Mouse (Mus musculus): ENCODE data around the gene Bmp3.

Bmp3 gene

DNA sequence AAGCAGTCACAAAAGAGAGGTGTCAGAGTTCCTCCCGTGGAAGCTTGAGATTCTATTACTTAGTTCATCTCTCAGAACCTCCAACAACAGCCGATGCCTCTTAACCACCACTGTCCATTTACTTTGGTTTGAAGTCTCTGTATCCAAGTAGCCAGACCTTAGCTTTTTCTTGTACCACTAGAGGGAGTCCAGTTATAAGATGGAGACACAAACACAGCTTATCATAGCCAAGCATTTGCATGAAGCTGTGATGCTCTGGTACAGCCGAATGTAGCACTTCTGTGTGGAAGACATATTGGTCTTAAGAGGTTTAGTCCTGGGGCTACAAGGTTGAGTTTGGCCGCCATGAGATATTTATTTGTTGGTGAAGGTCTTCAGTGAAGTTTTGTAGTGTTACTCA lies 48.1 kb downstream of the Bmp3 start:
- DNase-seq (ENCODE audit: low spot score in 2 of 2) = no peak

DNA sequence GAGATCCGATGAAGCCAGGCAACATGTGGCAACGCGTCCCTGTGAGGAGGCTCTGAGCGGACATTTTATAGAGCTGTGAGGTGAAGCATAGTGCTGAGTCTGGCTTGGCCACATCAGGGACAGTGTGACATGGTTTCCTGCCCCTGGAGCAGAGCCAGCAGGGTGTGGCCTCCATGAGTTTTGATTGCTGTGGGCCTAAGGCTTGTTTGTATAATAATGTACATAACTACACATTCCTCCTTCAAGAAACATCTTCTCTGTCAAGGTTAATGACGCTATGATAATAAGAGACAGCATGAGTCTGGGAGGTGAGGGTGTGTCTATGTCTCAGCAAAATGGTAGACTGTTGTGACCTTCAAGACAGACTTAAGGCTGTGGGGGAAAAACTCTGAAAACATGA lies 64.5 kb downstream of the Bmp3 start:
- DNase-seq (ENCODE audit: low spot score in 2 of 2) = no peak

DNA sequence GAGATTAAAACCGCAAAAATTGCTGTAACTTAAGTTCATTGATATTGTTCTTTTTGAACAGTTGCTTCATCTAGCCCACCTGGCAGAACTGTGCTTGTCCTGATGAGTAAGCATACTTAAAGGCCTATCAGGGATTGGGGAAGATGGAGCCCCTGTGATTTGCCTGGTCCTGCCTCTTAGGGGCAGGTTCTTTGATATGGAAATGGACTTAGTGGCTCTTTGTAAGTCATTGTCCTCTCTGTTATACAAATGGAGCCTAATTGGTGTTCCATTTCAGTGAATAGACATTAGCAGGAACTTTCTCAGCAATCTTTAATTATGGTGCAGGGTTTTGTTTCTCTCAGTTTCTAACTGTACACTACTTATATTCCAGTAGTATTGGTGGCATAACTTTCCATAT lies 67.4 kb downstream of the Bmp3 start:
- no peak for DNase-seq (ENCODE audit: low spot score in 2 of 2)

DNA sequence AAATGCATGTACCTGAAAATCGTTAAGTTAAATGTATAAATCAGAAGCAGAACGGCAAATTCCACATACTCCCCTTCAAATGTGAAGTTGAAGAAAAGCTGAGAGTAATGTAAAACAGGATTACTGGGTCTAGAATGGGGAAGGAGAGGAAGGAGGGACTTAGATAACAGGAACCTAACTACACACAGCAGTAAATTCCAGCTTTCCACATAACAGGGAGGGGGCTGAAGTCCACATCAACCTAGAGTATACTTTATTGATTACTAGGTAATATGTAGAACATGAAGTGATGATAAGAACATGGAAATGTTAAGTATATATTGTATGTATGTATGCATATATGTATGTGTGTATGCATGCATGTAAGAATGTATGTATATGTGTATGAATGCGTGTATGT lies 68.7 kb downstream of the Bmp3 start:
- DNase-seq (ENCODE audit: low spot score in 2 of 2) = no peak

Measured in spleen, postnatal 4 days (tissue).